Mouse (Mus musculus): ENCODE measurements around the gene Tmem86b.
"Not testable (repeated sequence)": the region's sequence is repeated elsewhere in the genome, so short reads cannot be mapped to it uniquely, and the experiment has no call there.

The Tmem86b gene

DNA sequence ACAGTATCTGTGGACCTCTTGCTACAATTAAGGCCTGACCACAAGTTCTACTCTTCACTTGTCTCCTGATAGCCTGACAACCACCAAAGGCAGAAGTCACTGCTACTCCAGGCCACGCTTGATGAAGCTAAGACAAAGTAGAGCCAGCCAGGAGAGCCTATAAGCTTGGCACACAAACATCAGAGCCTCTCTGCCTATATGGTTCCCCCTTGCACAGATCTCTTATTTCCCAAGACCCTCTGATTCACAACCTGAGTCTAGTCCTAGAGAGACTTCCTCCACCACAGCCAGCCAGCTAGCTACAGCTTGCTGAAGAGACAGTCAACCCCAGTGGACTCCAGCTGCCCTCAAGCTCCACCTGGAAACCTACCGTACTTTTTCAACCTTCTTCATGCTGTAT is 16.8 kb upstream of the Tmem86b start:
- DNase-seq (ENCODE audit: low spot score in 2 of 2) = no peak

DNA sequence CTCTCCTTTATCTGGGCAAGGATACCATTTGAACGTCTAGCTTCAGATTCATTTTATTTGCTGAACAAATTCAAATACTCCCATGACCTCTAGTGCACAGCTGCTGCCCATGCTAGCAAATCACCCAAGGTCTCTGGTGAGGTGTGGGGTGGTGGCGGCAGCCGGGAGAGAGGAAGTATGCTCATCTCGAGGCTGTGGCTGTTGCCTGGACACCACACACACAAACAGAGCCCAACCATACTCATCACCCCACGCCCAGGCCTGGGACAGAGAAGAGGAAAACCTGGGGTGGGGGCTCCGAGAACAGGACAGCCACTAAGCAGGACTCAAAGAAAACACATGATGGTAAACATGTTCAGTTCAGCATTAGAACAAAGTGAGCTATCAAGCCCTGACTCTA is 16.1 kb upstream of the Tmem86b start:
- no peak for DNase-seq (ENCODE audit: low spot score in 2 of 2)

DNA sequence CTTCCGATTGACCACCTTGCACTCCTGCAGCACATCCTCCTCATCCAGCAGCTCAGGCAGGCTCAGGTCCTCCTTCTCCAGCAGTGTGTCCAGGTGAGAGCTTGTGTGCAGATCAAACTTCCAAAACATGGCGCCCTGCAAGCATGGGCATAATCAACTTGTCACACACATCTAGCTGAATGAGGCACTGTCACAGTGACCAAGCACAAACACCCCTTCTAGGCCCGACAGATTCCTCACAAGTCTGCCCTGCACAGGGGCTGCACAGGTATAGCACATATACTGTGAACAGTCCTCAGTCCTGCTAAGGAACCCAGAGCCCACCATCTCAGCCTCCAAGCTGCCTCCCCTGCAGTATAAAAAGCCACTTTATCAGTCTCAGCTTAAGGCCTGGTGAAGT is 15.6 kb upstream of the Tmem86b start:
- DNase-seq (ENCODE audit: low spot score in 2 of 2) = no peak

DNA sequence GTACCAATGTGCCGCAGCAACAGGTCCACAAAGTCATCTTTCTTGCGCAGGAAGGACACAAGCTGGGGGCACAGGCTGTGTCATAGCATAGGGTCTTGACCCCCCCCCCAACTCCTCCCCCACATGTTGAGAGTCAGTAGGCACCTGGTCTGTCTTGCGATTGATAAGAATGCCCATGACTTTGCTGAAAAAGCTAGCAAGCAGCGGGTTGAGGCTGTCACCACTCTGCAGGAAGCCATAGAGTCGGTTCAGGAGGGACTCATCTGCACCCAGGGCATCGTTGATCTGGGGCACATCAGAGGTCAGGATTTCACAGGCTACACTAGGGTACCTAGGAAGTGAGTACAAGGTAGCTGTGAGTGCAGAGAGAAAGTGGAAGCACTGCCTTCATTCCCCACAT is 12.0 kb upstream of the Tmem86b start:
- DNase-seq (ENCODE audit: low spot score in 2 of 2) = no peak

DNA sequence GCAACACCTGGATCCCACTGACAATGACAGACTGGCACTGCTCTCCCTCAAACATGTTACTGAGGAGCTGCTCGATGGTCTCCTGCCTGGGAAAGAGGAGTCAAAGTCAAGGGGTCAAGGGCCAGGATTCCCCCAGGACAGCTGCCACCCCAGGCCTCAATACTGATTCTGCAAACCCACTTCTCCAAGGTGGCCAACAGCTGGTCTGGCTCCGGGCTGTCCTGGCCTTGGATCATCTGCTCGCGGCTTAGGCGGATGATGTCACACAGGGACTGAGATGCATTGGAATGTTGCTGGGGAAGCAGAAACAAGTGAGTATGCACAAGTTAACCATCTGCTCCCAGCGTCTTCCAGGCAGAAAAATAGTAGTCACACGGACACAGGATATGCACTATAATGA is 10.7 kb upstream of the Tmem86b start:
- no peak for DNase-seq (ENCODE audit: low spot score in 2 of 2)

DNA sequence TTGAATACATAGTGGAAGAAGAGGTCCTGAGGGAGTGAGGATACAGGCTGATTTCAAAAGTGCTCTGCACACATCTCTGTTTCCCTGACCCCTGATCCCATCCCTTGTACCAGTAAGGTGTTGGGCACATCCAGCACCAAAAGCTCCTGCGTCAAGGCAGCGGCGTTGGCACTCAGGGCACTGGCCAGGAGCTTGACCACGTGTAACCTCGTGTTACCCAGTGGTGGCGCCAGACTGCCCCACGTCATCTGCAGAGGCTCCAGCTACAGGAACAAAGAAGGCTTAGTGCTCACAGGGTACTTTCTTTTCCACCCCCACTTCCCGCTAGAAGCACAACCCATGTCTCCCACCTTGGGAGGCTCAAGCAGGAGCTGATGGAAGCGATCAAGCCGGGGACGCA is 9.9 kb upstream of the Tmem86b start:
- no peak for DNase-seq (ENCODE audit: low spot score in 2 of 2)

DNA sequence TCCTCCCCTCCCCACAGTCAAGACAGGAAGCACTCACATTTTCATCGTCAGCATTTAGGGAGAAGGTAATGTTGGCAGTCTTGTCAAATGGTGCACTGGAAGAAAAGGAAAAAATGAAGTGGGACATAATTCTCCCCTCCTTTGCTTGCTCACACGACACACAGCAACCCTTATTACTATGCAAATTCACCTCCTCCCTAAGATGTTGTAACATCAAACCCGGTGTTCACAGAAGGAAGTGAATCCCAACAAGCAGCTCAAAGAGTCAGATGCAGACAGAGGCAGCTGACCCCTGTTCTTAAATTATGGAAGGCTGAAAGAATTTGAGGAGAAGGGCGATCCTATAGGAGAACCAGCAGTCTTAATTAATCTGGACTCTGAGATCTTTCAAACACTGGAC is 5.0 kb upstream of the Tmem86b start:
- no peak for DNase-seq (ENCODE audit: low spot score in 2 of 2)

DNA sequence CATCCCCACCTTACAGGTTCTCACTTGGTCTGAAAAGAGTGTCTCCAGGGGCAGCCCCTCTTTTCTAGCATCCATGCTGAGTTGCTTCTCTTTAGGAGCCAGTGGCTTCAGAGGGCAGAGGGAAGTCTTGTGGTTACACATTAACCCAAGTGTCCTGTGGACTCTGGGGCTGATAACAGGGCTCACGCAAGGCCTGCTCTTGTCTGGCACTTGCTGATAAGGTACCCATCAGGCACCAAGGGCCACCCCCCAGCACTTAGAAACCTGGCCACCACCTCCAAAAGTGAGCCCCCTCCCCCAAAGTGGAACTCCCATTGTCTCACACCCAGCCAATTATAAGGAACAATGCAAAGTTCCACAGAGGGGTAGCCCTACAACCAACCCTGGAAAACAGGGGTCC is 1.0 kb downstream of the Tmem86b start:
- DNase-seq (ENCODE audit: low spot score in 2 of 2) = no peak

DNA sequence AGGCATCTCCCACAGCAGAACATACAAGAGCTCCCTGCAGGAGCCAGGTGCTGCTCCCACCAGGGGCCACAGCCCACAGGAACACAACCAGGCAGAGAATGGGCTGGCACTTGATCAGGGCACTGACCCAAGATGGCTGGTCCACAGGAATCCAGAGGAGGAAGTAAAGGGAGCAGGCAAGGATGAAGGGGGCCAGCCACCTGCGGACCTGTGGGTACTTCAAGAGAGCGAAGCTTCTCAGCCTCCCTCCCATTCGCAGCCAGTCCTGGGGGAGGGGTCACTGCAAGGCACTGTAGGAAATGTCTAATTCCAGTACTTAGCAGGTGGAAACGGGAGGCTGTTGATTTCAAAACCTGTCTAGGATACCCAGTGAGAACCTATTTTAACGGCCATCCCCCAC is 1.6 kb downstream of the Tmem86b start:
- no peak for DNase-seq (ENCODE audit: low spot score in 2 of 2)

DNA sequence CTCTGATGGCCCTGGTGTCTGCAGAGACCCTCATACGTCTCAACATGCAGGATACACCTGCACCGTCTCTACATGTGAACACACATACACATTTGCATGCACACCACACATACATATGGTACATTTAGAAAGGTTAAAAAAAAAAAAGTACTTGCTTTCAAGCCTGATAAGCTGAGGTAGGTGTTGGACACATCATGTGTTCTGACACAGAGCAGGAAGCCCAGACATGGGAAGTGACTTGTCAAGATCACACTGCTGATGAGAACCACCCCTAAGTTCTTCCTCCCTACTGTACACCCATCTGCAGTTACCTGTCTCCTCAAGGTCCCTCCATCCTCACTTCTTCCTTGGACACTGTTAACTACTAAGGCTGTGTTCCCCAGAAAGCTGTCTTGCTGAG is 5.3 kb downstream of the Tmem86b start:
- DNase-seq (ENCODE audit: low spot score in 2 of 2) = no peak

DNA sequence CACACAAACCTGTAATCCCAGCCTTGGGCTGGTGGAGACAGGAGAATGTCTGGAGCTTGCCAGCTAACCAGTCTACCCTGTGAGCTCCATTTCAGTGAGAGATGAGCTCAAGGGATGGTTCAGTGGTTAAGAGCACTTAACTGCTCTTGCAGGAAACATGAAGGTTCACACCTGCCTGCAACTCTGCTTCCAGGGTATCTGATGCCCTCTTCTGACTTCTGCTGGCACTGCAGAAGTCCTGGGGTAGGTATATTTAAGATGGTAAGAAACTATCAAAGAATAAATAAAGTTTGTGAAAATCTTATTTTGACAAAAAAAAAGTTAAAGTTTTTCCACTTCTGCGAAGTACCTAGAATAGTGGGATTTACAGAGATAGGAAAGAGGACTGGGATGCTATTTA is 6.9 kb downstream of the Tmem86b start:
- no peak for DNase-seq (ENCODE audit: low spot score in 2 of 2)

DNA sequence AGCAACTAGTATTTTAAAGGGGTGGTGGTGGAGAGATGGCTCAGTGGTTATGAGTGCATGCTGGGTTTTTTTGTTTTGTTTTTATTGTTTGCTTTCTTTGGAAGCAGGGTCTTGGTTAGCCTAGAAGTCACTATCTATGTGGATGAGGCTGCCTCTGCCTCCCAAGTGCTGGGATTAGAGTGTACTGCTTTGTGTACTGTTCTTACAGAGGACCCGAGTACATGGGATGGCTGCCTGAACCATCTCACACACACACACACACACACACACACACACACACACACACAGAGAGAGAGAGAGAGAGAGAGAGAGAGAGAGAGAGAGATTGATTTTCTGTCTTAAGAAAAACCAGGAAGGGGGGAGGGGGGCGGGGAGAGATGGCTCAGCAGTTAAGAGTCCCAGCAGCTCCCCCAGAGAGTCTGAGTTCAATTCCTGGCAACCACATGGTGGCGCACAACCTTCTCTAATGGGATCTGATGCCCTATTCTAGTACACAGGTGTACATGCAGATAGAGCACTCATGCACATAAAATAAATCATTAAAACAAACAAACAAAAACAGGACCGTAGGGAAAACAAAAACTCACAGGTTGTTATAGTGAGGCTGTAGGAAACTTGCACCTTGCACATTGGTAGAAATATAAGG is 7.6 kb downstream of the Tmem86b start:
- DNase-seq (ENCODE audit: low spot score in 2 of 2) = no peak

DNA sequence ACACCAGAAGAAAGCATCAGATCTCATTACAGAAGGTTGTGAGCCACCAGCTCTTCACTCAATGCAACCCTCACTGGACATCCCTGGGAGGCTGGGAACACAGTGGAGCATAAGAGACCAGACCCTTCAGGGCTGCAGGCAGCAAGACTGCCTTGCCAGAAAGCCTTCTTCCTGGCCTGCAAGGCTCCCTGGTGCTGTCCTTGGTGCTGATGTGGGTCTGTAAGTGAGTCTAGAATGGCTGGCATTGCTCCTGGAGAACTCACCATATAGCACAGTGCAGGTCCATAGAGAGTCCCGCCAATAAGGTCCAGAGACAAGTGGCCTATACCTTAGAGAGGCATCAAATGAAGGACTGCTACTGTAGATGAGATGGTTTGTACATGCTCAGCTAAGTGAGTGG is 11.2 kb downstream of the Tmem86b start:
- no peak for DNase-seq (ENCODE audit: low spot score in 2 of 2)

DNA sequence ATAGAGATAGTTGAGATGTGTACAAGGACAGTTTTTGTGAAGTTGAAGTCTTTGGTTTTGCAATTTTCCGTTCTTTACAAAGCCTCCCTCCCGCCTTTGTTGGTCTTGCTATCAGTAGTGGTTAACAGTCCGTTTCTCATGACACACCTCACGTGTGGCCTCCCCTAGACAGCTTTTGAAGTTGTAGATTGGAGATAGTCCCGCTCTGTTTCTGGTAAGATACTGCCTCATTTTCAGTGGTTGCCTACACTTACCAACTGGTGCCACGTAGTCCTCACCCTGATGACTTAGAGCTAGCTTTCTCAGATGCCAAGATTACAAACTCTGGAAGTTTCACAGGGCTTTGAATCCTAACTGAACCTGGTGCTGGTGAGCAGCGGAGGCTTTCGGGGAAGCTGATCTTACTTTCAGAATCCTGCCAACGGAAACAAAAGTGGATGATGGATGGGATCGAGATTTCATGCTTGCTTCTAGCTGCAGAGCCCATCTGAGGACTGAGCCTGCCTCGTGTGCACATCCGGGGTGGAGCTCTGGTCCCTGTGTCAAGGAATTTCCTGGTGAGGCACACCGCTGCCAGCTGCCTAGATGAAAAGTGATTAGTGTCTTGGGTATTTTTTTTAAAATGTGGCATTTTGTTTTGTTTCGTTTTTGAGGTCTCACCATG is 17.4 kb downstream of the Tmem86b start:
- no peak for DNase-seq (ENCODE audit: low spot score in 2 of 2)

DNA sequence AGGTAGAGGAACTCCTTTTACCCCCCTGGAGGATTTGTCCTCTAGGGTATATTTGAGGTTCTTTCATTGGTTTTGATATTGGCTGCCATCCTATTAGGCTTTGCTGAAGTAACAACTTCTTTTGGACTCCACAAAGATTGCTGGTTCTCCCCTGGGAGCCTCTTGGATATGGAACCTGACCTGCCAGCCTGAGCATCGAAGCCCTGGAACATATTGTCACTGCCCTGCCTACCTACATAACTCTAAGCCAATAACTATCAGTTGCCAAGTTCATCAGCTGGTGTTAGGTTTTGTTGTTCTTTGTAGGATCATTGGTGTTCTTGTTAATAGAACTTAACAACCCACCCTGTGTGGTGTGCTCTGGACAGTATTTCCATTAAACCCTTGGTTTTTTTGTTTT is 18.3 kb downstream of the Tmem86b start:
- no peak for DNase-seq (ENCODE audit: low spot score in 2 of 2)

DNA sequence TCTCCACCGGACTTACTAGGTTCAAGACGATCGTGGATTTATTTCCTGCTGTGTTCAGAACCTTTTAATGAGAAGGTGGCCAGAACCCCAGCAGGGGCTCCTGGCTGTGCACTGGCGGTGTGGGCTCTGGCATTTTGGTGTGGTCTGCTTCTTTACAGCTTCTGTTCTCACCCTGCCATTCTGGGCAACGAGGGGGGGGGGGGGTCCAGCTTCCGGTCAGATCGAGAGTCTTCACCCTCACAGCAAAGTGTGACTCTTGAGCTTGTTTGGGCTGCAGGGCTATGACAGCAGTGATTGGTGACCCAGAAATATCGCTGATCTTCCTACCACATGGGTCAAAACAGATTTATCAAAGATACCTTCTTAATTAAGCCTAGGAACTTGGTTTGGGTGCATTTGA is 18.8 kb downstream of the Tmem86b start:
- no peak for DNase-seq (ENCODE audit: low spot score in 2 of 2)

DNA sequence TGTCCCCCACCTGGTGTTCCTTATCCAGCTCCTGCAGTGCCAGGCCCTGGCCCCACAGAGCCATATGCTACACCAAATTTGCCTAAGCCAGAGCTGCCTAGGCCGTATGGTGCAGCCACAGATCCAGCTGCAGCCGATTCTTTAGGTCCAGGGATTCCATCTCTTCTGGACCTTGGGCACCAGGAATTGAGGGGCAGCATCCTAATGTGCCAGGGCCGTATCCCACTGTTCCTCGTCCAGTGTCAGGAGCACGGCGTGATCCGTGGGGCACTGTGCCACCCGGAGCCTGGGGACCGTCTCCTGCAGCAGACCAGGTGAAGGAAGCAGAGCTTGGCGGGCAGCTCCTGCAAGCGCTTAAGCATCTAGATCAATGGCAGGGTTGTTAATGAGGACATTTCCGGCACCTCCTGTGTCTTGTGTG is 19.3 kb downstream of the Tmem86b start:
- no peak for DNase-seq (ENCODE audit: low spot score in 2 of 2)

DNA sequence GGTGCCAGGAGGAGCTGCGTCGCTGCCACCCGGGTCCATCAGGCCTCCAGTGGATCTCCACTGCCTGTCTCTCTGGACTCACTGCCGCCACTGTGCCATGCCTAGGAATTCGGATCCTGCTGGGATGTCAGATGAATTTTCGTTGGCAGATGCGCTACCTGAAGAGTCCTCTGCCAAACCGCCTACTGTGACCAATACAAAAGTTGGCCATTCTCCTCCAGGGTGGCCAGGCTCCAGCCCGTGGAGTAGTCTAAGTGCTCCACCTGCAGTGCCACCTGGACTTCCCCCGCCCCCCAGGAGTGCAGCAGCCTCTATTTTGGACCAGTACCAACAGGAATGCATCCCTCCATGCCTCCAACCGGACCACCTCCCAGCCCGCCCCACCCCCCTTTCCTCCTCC is 19.7 kb downstream of the Tmem86b start:
- no peak for DNase-seq (ENCODE audit: low spot score in 2 of 2)

DNA sequence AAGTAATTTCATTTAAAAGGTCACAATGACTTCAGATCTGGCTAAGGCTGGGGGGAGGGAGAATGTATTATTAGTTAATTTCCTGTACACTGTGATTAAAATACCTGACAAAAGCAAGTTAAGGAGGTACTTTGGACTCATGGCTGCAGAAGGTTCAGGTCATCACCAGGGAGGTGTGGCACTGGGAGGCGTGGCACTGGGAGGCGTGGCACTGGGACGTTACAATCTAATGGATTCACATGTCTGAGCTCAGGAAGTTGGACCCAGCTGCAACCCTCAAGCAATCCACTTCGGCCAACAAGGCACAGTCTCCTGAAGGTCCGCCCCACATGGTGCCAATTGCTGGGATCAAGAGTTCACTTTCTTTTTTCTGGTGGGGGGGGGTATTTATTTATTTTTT is 23.2 kb downstream of the Tmem86b start:
- DNase-seq (ENCODE audit: low spot score in 2 of 2) = no peak

DNA sequence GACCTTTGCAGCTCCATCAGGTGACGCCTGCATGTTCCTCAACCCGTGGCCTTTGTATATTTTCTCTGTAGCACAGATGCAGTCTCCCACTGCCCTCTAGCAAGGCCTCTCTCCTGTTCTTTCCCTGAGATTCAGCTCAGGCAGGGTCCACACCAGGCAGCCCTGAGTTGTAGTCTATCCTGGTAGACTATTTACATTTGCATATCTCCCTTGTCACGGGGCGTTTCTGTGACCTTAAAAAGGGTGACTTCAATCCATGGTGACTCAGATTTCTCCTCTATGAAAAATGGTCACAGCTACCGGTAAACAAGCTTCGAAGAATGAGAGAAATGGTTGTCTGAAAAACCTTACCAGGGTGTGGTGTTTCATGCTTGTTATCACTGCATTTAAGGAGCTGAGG is 27.3 kb downstream of the Tmem86b start, which contains the start of gene Ptprh:
Gene Ptprh, minus strand, starts transcription at position 169 of the 400 bp plus-strand sequence.
- no peak for DNase-seq (ENCODE audit: low spot score in 2 of 2)

DNA sequence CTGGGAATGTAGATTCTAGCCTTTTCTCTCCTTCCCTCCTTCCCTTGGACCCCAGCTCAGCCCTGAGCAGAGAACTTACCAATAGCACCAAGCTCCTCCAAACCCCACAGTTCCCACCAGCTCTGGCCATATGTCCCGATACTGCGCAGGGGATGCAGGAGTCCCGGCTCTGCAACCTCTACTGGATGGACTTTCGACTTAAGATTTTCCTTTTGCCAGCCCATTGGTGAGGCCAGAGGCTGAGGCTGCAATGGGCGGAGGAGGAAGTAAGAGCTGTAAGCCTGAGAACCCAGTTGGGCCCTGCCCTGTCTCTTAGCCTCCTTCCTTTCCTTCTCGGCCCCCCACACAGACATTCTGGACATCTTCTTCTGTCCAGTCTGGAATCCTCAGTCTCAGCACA is 28.3 kb downstream of the Tmem86b start:
- DNase-seq (ENCODE audit: low spot score in 2 of 2) = no peak

DNA sequence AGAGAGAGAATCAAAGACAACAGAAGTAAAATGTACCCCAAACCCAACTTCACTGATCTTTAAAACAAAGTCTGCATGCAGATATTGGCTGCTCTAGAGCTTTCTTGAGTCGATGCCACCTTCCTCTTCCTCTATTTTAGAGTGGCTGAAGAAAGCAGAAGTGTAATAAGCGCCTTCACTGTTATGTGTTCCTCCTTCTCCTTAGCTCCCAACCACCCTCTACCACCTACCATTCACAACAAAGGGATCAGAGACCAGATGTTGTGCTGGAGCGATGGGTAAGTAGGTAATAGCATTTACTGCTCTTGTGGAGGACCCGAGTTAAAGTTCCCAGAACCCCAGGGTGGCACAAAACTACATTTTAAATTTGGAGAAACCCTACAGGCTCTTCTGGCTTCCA is 34.2 kb downstream of the Tmem86b start:
- DNase-seq (ENCODE audit: low spot score in 2 of 2) = not testable (repeated sequence)

DNA sequence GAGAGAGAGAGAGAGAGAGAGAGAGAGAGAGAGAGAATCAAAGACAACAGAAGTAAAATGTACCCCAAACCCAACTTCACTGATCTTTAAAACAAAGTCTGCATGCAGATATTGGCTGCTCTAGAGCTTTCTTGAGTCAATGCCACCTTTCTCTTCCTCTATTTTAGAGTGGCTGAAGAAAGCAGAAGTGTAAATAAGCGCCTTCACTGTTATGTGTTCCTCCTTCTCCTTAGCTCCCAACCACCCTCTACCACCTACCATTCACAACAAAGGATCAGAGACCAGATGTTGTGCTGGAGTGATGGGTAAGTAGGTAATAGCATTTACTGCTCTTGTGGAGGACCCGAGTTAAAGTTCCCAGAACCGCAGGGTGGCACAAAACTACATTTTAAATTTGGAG is 49.7 kb downstream of the Tmem86b start:
- DNase-seq (ENCODE audit: low spot score in 2 of 2) = not testable (repeated sequence)

Data from urinary bladder, adult 18-20 months (tissue).